Mouse (Mus musculus) heart, embryonic 11.5 days (tissue): ENCODE results near the gene Gm49661. TPM values are rescaled to one million over a fixed set of nuclear protein-coding genes. Genes with fewer than 3 reads are reported as not detected.

Experiments used
- ATAC-seq: fragments of 200-750 bp; cut with Nextera tagmentation; replicated peaks from 2 replicates; pipeline ENCODE4 v1.8.0; 2017; ENCODE audit warnings: moderate library complexity; ENCODE audit not compliant: insufficient number of reproducible peaks, low FRiP score, low TSS enrichment
- H3K27ac ChIP-seq: fragments of 300-500 bp; sonication (generic); 2 replicates; pipeline ENCODE4 v1.5.1; 2014; ENCODE audit warnings: mild to moderate bottlenecking, low read depth, low read length
- H3K27me3 ChIP-seq: fragments of 300-500 bp; sonication (generic); 2 replicates; pipeline ENCODE4 v1.6.1; 2014; ENCODE audit warnings: mild to moderate bottlenecking, low read length, mixed read lengths; ENCODE audit not compliant: control insufficient read depth, insufficient read depth
- H3K36me3 ChIP-seq: fragments of 300-500 bp; sonication (generic); 2 replicates; pipeline ENCODE4 v1.6.1; 2014; ENCODE audit warnings: mild to moderate bottlenecking, low read length, moderate library complexity, mixed read lengths; ENCODE audit not compliant: control insufficient read depth, insufficient read depth
- H3K4me1 ChIP-seq: fragments of 300-500 bp; sonication (generic); 2 replicates; pipeline ENCODE4 v1.6.1; 2014; ENCODE audit warnings: low read length; ENCODE audit not compliant: control insufficient read depth, insufficient read depth
- H3K4me2 ChIP-seq: fragments of 300-500 bp; sonication (generic); 2 replicates; pipeline ENCODE4 v1.6.1; 2014; ENCODE audit warnings: mild to moderate bottlenecking, moderate library complexity
- H3K4me3 ChIP-seq: fragments of 300-500 bp; sonication (generic); 2 replicates; pipeline ENCODE4 v1.5.1; 2014; ENCODE audit warnings: low read depth, low read length
- H3K9ac ChIP-seq: fragments of 300-500 bp; sonication (generic); 2 replicates; pipeline ENCODE4 v1.6.1; 2014; ENCODE audit warnings: mild to moderate bottlenecking, low read depth, low read length, moderate library complexity
- H3K9me3 ChIP-seq: fragments of 300-500 bp; sonication (generic); replicated peaks from 2 replicates; pipeline ENCODE4 v1.6.1; 2016; ENCODE audit warnings: low read length; ENCODE audit not compliant: control insufficient read depth
- WGBS: fragments of 180-500 bp; shearing (Covaris S2); extraction: QIAGEN DNeasy Blood & Tissue Kit; methylation state at CpG from one replicate; pipeline ENCODE4 v1.1.7; 2014; ENCODE audit not compliant: insufficient replicate concordance; 5-methylcytosine and 5-hydroxymethylcytosine counted together
- polyA plus RNA-seq: library from polyadenylated mRNA; unstranded; fragments of >200 nt; fragmentation: Nextera tagmentation; extraction: Ambion mirVana; gene quantifications from 2 replicates; pipeline ENCODE4 v1.2.1, GENCODE M21; 2014

The Gm49661 gene
- polyA plus RNA-seq: not detected in 2 replicates

DNA sequence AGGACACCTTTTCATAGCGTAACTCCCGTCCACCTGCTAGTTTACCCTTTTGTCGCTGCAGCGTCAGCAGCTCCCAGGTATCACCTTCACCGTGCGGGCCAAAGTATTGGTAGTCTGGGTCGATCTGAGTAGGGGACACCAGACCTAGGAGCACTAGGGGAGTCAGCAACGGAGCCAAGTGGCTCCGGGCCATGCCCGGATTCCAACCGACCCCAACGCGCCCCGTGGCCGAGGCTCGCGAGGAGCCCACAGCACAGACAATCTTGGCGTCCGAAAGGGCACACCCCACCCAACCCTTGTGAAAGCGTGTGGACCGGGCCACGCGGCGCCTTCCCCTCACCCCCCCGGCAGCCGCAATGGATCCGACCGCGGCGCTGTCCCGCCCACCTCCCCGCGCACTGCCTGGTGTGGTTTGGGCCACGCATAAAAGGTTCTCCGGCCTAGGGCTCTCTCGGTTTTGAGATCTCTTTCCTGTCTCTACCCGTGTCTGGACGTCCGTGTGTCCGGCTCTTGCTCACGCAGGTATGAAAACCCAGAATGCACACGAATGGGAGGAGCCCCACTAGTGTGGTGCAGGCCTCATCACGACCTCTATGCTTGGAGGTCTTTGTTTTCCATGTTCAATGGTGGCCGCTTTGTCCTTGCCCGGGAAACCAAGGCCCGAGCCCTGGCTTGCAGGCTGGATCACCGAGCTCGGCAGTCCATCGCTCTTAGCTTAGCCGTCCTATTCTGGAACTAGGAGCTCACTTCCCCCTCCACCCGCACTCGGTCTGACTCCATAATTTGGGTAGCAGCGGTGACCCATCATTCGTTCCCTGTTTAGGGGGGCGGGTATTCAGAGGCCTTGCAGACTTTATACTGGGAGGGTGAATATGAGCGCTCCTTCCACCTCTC lies at the start of gene Gm49661, which contains the start of the genes Prdx2 and Rnaseh2a:
TSS of gene Gm49661 (minus strand) at position 193 of the 894 bp plus-strand sequence.
TSS of gene Prdx2 (plus strand) at position 347 of the 894 bp plus-strand sequence.
TSS of gene Rnaseh2a (minus strand) at position 527 of the 894 bp plus-strand sequence.
- Histone ChIP-seq H3K27ac (peak within 1 kb of the TSS; percentile 77), H3K9me3 (no peaks in the 10 kb centered on the region), H3K4me3 (peak within 1 kb of the TSS; percentile 64), H3K4me1 (peaks cover 29% of the 10 kb centered on the region), H3K9ac (peak within 1 kb of the TSS; percentile 97), H3K27me3 (no peaks in the 10 kb centered on the region), H3K4me2 (peak within 1 kb of the TSS; percentile 92), H3K36me3 (peaks cover 12% of the 10 kb centered on the region)
- under 1% methylated on average over 56 of the region's 56 CpGs for WGBS
- ATAC-seq: peak; percentile 64

DNA sequence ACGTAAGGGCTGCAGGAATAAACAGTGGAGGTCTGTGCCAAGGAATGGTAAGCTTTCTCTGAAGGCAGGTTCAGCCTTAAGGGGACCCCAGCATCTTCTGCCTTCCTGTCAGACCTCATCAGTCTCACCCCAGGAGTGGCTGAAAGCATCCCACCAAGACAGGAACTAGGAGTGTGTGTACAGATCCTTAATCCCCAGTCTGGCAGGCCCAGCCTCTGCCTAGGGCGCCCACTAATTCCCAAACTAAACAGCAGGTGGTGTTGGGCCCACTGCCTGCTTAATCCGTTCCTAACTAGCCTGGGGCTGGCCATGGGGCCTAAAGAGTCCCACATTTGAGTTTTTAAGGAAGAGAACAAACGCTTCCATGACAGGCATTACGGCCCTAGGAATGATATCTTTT lies 48.0 kb upstream of the Gm49661 start:
- 44% methylated on average over 5 of the region's 5 CpGs for WGBS
- Histone ChIP-seq H3K4me1 (no peaks in the 10 kb centered on the region), H3K4me3 (no peak overlapping the region), H3K9ac (no peak overlapping the region), H3K27ac (no peak overlapping the region), H3K9me3 (no peaks in the 10 kb centered on the region), H3K4me2 (no peak overlapping the region), H3K27me3 (peaks cover 24% of the 10 kb centered on the region), H3K36me3 (peaks cover 13% of the 10 kb centered on the region)
- ATAC-seq: no peak

DNA sequence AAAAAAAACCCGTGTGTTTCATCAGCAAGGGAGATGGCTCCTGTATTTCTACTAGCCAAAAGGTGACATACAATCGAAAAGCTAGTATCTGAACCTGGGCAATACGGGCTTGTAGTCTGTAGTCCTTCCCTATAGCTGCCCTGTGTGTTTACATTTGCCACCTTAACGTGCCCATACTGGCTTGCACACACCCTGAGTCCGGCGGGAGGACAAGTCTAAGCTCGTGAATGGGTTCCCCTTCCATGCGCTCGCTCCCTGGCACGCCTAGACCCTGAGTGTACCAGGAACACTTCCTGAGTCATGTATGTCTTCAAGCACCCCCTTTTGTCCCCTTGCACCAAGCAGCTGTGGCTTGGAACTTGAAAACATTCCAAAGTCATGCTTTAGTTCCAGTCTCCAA lies 47.5 kb upstream of the Gm49661 start:
- H3K27ac ChIP-seq: no peak overlapping the region
- H3K4me3 ChIP-seq: no peak overlapping the region
- ATAC-seq: no peak
- 71% methylated on average over 10 of the region's 10 CpGs for WGBS
- H3K9me3 ChIP-seq: no peaks in the 10 kb centered on the region
- peaks cover 10% of the 10 kb centered on the region for H3K36me3 ChIP-seq
- peaks cover 25% of the 10 kb centered on the region for H3K27me3 ChIP-seq
- no peak overlapping the region for H3K9ac ChIP-seq
- no peaks in the 10 kb centered on the region for H3K4me1 ChIP-seq
- H3K4me2 ChIP-seq: no peak overlapping the region

GRCm38 (mm10) chr8:85014431-85014830 lies 45.2 kb upstream of the Gm49661 start, which contains the start of gene Best2:
Gene Best2, minus strand, starts transcription at chr8:85014531.
- no peaks in the 10 kb centered on the region for H3K4me1 ChIP-seq
- H3K36me3 ChIP-seq: peaks cover 7% of the 10 kb centered on the region
- 45% methylated on average over 2 of the region's 2 CpGs for WGBS
- ATAC-seq: no peak
- peak within 1 kb of the TSS; percentile 55 for H3K4me2 ChIP-seq
- H3K9ac ChIP-seq: no peak within 1 kb of the TSS
- H3K27ac ChIP-seq: no peak within 1 kb of the TSS
- H3K27me3 ChIP-seq: peaks cover 43% of the 10 kb centered on the region
- H3K4me3 ChIP-seq: peak within 1 kb of the TSS; percentile 30
- no peaks in the 10 kb centered on the region for H3K9me3 ChIP-seq

DNA sequence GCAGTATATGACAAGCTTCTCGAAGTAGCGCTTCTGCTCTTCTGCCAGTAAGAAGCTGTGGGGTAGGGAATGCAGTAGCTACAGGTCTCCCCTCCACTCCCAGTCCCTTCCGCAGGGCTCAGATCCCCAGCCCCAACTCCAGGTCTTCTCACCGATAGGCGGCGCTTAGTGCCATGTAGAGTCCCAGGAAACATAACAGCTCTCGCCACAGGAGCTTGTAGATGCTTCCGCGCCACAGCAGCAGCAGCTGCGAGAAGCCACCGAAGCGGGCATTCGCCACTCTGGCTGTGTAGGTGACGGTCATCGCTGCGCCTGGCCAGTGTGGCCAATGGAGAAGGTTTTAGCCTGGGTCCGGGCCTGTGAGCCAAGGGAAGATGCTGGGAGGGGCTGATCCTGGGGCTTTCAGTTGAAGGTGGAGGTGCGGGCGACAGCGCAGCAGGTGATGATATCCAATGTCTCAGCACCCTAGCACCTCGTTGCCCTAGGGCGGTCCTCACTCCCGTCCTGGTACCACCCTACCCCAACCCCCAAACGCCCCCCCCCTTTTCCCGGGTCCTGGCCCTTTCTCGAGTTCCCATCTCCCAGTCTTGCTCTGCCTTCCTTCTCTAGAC lies 44.1 kb upstream of the Gm49661 start:
- ATAC-seq: no peak

GRCm38 (mm10) chr8:85011242-85011641 lies 42.0 kb upstream of the Gm49661 start:
- H3K4me2 ChIP-seq: no peak overlapping the region
- no peak overlapping the region for H3K4me3 ChIP-seq
- H3K27ac ChIP-seq: no peak overlapping the region
- H3K9ac ChIP-seq: no peak overlapping the region
- H3K9me3 ChIP-seq: no peaks in the 10 kb centered on the region
- H3K4me1 ChIP-seq: no peaks in the 10 kb centered on the region
- ATAC-seq: no peak
- H3K36me3 ChIP-seq: no peaks in the 10 kb centered on the region
- H3K27me3 ChIP-seq: peaks cover 68% of the 10 kb centered on the region
- 14% methylated on average over 28 of the region's 28 CpGs for WGBS

More for the DNA sequence above, 44.1 kb upstream of the Gm49661 start:
- Histone ChIP-seq H3K4me3 (peak overlapping the region; percentile 30), H3K27me3 (peaks cover 52% of the 10 kb centered on the region), H3K27ac (no peak overlapping the region), H3K4me1 (no peaks in the 10 kb centered on the region), H3K4me2 (peak overlapping the region; percentile 55), H3K9ac (no peak overlapping the region), H3K9me3 (no peaks in the 10 kb centered on the region), H3K36me3 (no peaks in the 10 kb centered on the region; the same call in 1 of the 2 replicates)
- 5% methylated on average over 24 of the region's 26 CpGs for WGBS

GRCm38 (mm10) chr8:85007686-85008085 lies 38.5 kb upstream of the Gm49661 start:
- H3K4me2 ChIP-seq: peak overlapping the region; percentile 17
- whole genome bisulfite sequencing: 15% methylated on average over 23 of the region's 25 CpGs
- H3K9me3 ChIP-seq: no peaks in the 10 kb centered on the region
- no peaks in the 10 kb centered on the region for H3K36me3 ChIP-seq
- no peak overlapping the region for H3K4me3 ChIP-seq
- peaks cover 49% of the 10 kb centered on the region for H3K27me3 ChIP-seq
- no peak overlapping the region for H3K9ac ChIP-seq
- H3K4me1 ChIP-seq: no peaks in the 10 kb centered on the region
- ATAC-seq: no peak
- H3K27ac ChIP-seq: no peak overlapping the region

DNA sequence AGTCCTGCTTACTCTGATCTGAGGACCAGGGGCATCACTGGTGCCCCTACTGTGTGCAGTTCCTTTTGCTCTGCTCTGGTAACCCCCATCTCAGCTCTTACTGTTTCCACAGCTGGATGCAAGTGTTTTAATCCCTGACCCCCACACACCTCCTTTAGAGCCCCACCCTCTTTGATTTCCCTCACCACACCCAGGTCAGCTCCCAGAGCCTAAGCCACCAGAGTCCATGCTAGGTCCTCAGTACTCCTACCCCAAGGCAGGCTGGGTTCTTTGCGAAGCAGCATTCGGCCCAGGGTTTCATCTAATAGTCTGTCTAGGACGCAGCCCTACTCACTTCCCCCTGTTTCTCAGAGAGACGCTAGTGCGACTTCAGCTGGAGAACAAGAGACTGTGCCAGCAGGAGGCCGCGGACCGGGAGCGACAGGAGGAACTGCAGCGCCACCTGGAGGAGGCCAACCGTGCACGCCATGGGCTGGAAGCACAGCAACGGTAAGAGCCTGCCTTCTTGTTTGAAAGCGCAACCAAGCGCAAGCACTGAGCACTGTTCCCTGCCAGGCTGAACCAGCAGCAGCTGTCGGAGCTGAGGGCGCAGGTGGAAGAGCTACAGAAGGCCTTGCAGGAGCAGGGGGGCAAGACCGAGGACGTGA lies 28.5 kb upstream of the Gm49661 start:
- WGBS: 4% methylated on average over 19 of the region's 19 CpGs
- ATAC-seq: 0 out of 2 replicates have a peak, but pooled peaks have one; percentile 23
- Histone ChIP-seq H3K9me3 (no peaks in the 10 kb centered on the region), H3K27ac (no peak overlapping the region), H3K4me2 (peak overlapping the region; percentile 46), H3K9ac (peak overlapping the region; percentile 56; the same call in 1 of the 2 replicates), H3K4me1 (peaks cover 9% of the 10 kb centered on the region), H3K36me3 (no peaks in the 10 kb centered on the region; the same call in 1 of the 2 replicates), H3K4me3 (no peak overlapping the region), H3K27me3 (peaks cover 36% of the 10 kb centered on the region)
